Mouse (Mus musculus): ENCODE measurements around the gene Rgs13. TPM values are rescaled to one million over a fixed set of nuclear protein-coding genes. Genes with fewer than 3 reads are reported as not detected.
"Not testable (repeated sequence)": the region's sequence is repeated elsewhere in the genome, so short reads cannot be mapped to it uniquely, and the experiment has no call there.

The Rgs13 gene
- polyA plus RNA-seq, 1 experiment from 2014 or later: 0.10 TPM

- no peak for TF ChIP-seq CTCF (IDR thresholded peaks at IDR 0.05; ENCODE audit: low read depth)
- H3K4me1 ChIP-seq (replicated peaks; ENCODE audit: control insufficient read depth, insufficient read depth, low read length): no peaks in the 10 kb centered on the region
- H3K4me2 ChIP-seq (replicated peaks; ENCODE audit: low read depth): no peak overlapping the region
- H3K27ac ChIP-seq (ENCODE audit: low read depth, low read length): no peak overlapping the region
- no peaks in the 10 kb centered on the region for H3K27me3 ChIP-seq (replicated peaks; ENCODE audit: control insufficient read depth, insufficient read depth, low read length)
- no peaks in the 10 kb centered on the region for H3K9me3 ChIP-seq (ENCODE audit: control insufficient read depth)
- ATAC-seq: no peak
- H3K36me3 ChIP-seq (ENCODE audit: control insufficient read depth, insufficient read depth): no peaks in the 10 kb centered on the region
- WGBS: 77% methylated on average over 3 of the region's 3 CpGs
- H3K9ac ChIP-seq (ENCODE audit: low read depth, low read length): no peak overlapping the region
- H3K4me3 ChIP-seq (ENCODE audit: low read depth, low read length): no peak overlapping the region
Measured at GRCm38 (mm10) chr1:144149997-144150396, 27.2 kb downstream of the Rgs13 start.

GRCm38 (mm10) chr1:144141398-144141797 lies 35.8 kb downstream of the Rgs13 start:
- not testable (repeated sequence) for H3K36me3 ChIP-seq (ENCODE audit: control insufficient read depth, insufficient read depth); H3K27me3 ChIP-seq (replicated peaks; ENCODE audit: control insufficient read depth, insufficient read depth, low read length); H3K4me3 ChIP-seq (ENCODE audit: low read depth, low read length); H3K27ac ChIP-seq (ENCODE audit: low read depth, low read length); H3K9ac ChIP-seq (ENCODE audit: low read depth, low read length); ATAC-seq; H3K4me1 ChIP-seq (replicated peaks; ENCODE audit: control insufficient read depth, insufficient read depth, low read length); H3K9me3 ChIP-seq (ENCODE audit: control insufficient read depth); H3K4me2 ChIP-seq (replicated peaks; ENCODE audit: low read depth)
- 80% methylated on average over 2 of the region's 2 CpGs for WGBS

GRCm38 (mm10) chr1:144139847-144140246 lies 37.3 kb downstream of the Rgs13 start:
- Histone ChIP-seq H3K9me3 (ENCODE audit: control insufficient read depth) (no peaks in the 10 kb centered on the region), H3K4me2 (replicated peaks; ENCODE audit: low read depth) (no peak overlapping the region), H3K4me3 (ENCODE audit: low read depth, low read length) (no peak overlapping the region), H3K9ac (ENCODE audit: low read depth, low read length) (no peak overlapping the region), H3K36me3 (ENCODE audit: control insufficient read depth, insufficient read depth) (no peaks in the 10 kb centered on the region), H3K4me1 (replicated peaks; ENCODE audit: control insufficient read depth, insufficient read depth, low read length) (no peaks in the 10 kb centered on the region), H3K27ac (ENCODE audit: low read depth, low read length) (no peak overlapping the region), H3K27me3 (replicated peaks; ENCODE audit: control insufficient read depth, insufficient read depth, low read length) (no peaks in the 10 kb centered on the region)
- TF ChIP-seq CTCF (IDR thresholded peaks at IDR 0.05; ENCODE audit: low read depth): no peak
- WGBS: 88% methylated on average over 1 of the region's 1 CpGs
- ATAC-seq: no peak

- no peaks in the 10 kb centered on the region for H3K9me3 ChIP-seq (ENCODE audit: control insufficient read depth)
- no peaks in the 10 kb centered on the region for H3K4me1 ChIP-seq (replicated peaks; ENCODE audit: control insufficient read depth, insufficient read depth, low read length)
- no peak for ATAC-seq
- no peak overlapping the region for H3K27ac ChIP-seq (ENCODE audit: low read depth, low read length)
- no peak overlapping the region for H3K4me3 ChIP-seq (ENCODE audit: low read depth, low read length)
- WGBS: 68% methylated on average over 7 of the region's 7 CpGs
- TF ChIP-seq CTCF (IDR thresholded peaks at IDR 0.05; ENCODE audit: low read depth): no peak
- no peaks in the 10 kb centered on the region for H3K36me3 ChIP-seq (ENCODE audit: control insufficient read depth, insufficient read depth)
- H3K27me3 ChIP-seq (replicated peaks; ENCODE audit: control insufficient read depth, insufficient read depth, low read length): no peaks in the 10 kb centered on the region
- H3K4me2 ChIP-seq (replicated peaks; ENCODE audit: low read depth): no peak overlapping the region
- no peak overlapping the region for H3K9ac ChIP-seq (ENCODE audit: low read depth, low read length)
Measured at GRCm38 (mm10) chr1:144127965-144128364, 49.2 kb downstream of the Rgs13 start.

GRCm38 (mm10) chr1:144120042-144120441 lies 57.1 kb downstream of the Rgs13 start:
- WGBS: 90% methylated on average over 4 of the region's 4 CpGs
- Histone ChIP-seq H3K4me3 (ENCODE audit: low read depth, low read length) (no peak overlapping the region), H3K4me1 (replicated peaks; ENCODE audit: control insufficient read depth, insufficient read depth, low read length) (no peaks in the 10 kb centered on the region), H3K27ac (ENCODE audit: low read depth, low read length) (no peak overlapping the region), H3K36me3 (ENCODE audit: control insufficient read depth, insufficient read depth) (no peaks in the 10 kb centered on the region), H3K9ac (ENCODE audit: low read depth, low read length) (no peak overlapping the region), H3K4me2 (replicated peaks; ENCODE audit: low read depth) (no peak overlapping the region), H3K27me3 (replicated peaks; ENCODE audit: control insufficient read depth, insufficient read depth, low read length) (no peaks in the 10 kb centered on the region), H3K9me3 (ENCODE audit: control insufficient read depth) (no peaks in the 10 kb centered on the region)
- no peak for ATAC-seq
- no peak for TF ChIP-seq CTCF (IDR thresholded peaks at IDR 0.05; ENCODE audit: low read depth)

GRCm38 (mm10) chr1:144119456-144119855 lies 57.7 kb downstream of the Rgs13 start:
- no peak for TF ChIP-seq CTCF (IDR thresholded peaks at IDR 0.05; ENCODE audit: low read depth)
- H3K9ac ChIP-seq (ENCODE audit: low read depth, low read length): no peak overlapping the region
- no peaks in the 10 kb centered on the region for H3K36me3 ChIP-seq (ENCODE audit: control insufficient read depth, insufficient read depth)
- H3K27me3 ChIP-seq (replicated peaks; ENCODE audit: control insufficient read depth, insufficient read depth, low read length): no peaks in the 10 kb centered on the region
- WGBS: 64% methylated on average over 2 of the region's 2 CpGs
- ATAC-seq: no peak
- no peaks in the 10 kb centered on the region for H3K9me3 ChIP-seq (ENCODE audit: control insufficient read depth)
- no peak overlapping the region for H3K4me3 ChIP-seq (ENCODE audit: low read depth, low read length)
- H3K4me2 ChIP-seq (replicated peaks; ENCODE audit: low read depth): no peak overlapping the region
- H3K27ac ChIP-seq (ENCODE audit: low read depth, low read length): no peak overlapping the region
- no peaks in the 10 kb centered on the region for H3K4me1 ChIP-seq (replicated peaks; ENCODE audit: control insufficient read depth, insufficient read depth, low read length)

Data from intestine, postnatal 0 days (tissue).